Mouse (Mus musculus) CH12.LX (cell line): ENCODE measurements at regions not wholly inside any gene's neighbourhood (a gene's known extent, or its start where the extent isn't known, plus 50 kb on each side); places are given as distances from the start of the nearest gene placed in this dataset.

Experiments
- DNase-seq: peaks from one replicate; pipeline ENCODE4 v3.0.0-alpha.2; 2013; ENCODE audit errors: extremely low read depth
- H3K27ac ChIP-seq: 2 replicates; pipeline ENCODE4 v1.5.1; 2012; ENCODE audit warnings: low read depth, mild to moderate bottlenecking, control low read depth, moderate library complexity; ENCODE audit not compliant: insufficient read depth
- H3K27me3 ChIP-seq: replicated peaks from 2 replicates; pipeline ENCODE3; 2012; ENCODE audit warnings: inconsistent platforms
- H3K36me3 ChIP-seq, 2 experiments: replicated peaks in 1 of 2; 2 replicates each; pipeline versions ENCODE3 to v1.6.1; 2012; ENCODE audit warnings: inconsistent platforms in 1 of 2, low read length in 1 of 2, mild to moderate bottlenecking in 1 of 2, mixed read lengths in 1 of 2, moderate library complexity in 1 of 2; ENCODE audit not compliant: control insufficient read depth in 1 of 2, insufficient read depth in 1 of 2
- H3K4me1 ChIP-seq, 2 experiments: 2 replicates each; pipeline ENCODE4 v1.6.1; 2012; ENCODE audit warnings: inconsistent platforms in 1 of 2, moderate library complexity in 1 of 2; ENCODE audit not compliant: insufficient read depth in 2 of 2, control insufficient read depth in 1 of 2
- H3K4me2 ChIP-seq: 2 replicates; pipeline ENCODE4 v1.6.1; 2012; ENCODE audit warnings: low read depth, mild to moderate bottlenecking, control low read depth; ENCODE audit not compliant: poor library complexity, insufficient read depth, severe bottlenecking
- H3K4me3 ChIP-seq, 3 experiments: fragments of 150-350 bp in 1 of 3; sonication (generic) in 1 of 3; replicated peaks in 1 of 3; 2 replicates each; pipeline versions ENCODE3 to v1.5.1; 2011 to 2012; ENCODE audit warnings: low read depth in 2 of 3, low read length in 2 of 3, mild to moderate bottlenecking in 2 of 3, moderate library complexity in 2 of 3, control low read depth in 1 of 3, improper control_type of control experiment in 1 of 3, inconsistent platforms in 1 of 3, mixed read lengths in 1 of 3; ENCODE audit not compliant: poor library complexity in 1 of 3
- H3K79me2 ChIP-seq: replicated peaks from 2 replicates; pipeline ENCODE4 v1.6.1; 2012; ENCODE audit warnings: mild to moderate bottlenecking, moderate library complexity; ENCODE audit not compliant: control insufficient read depth, poor library complexity, insufficient read depth, severe bottlenecking; ENCODE audit errors: extremely low read depth
- H3K9ac ChIP-seq: 2 replicates; pipeline ENCODE4 v1.6.1; 2012; ENCODE audit warnings: low read depth, mild to moderate bottlenecking, control low read depth, moderate library complexity; ENCODE audit not compliant: insufficient read depth
- H3K9me3 ChIP-seq: replicated peaks from 2 replicates; pipeline ENCODE3; 2012; ENCODE audit warnings: low read length, inconsistent platforms, mixed read lengths
- E2F4 ChIP-seq: IDR thresholded peaks from 2 replicates; pipeline ENCODE4 v1.6.1; 2011; ENCODE audit warnings: low read depth, low read length, improper control_type of control experiment; ENCODE audit not compliant: insufficient replicate concordance
- EP300 ChIP-seq: IDR thresholded peaks from 2 replicates; pipeline ENCODE4 v1.6.1; 2011; ENCODE audit warnings: low read length, improper control_type of control experiment
- ETS1 ChIP-seq: conservative IDR thresholded peaks from 2 replicates; pipeline ENCODE4 v1.6.1; 2012; ENCODE audit warnings: low read depth, mild to moderate bottlenecking, inconsistent platforms, low read length, improper control_type of control experiment, moderate library complexity
- GABPA ChIP-seq: IDR thresholded peaks from 2 replicates; pipeline ENCODE4 v1.6.1; 2012; ENCODE audit warnings: low read depth, low read length, improper control_type of control experiment, inconsistent platforms; ENCODE audit not compliant: insufficient replicate concordance
- JUN ChIP-seq: IDR thresholded peaks from 2 replicates; pipeline ENCODE4 v1.6.1; 2011; ENCODE audit warnings: low read depth, mild to moderate bottlenecking, low read length, improper control_type of control experiment, moderate library complexity; ENCODE audit not compliant: insufficient read depth
- KAT2A ChIP-seq: IDR thresholded peaks from 2 replicates; pipeline ENCODE4 v1.6.1; 2012; ENCODE audit warnings: low read length, improper control_type of control experiment, inconsistent platforms; ENCODE audit not compliant: insufficient replicate concordance
- MAFK ChIP-seq: IDR thresholded peaks from 2 replicates; pipeline ENCODE4 v1.6.1; 2011; ENCODE audit warnings: low read length, improper control_type of control experiment; ENCODE audit not compliant: insufficient replicate concordance
- MAZ ChIP-seq: IDR thresholded peaks from 2 replicates; pipeline ENCODE4 v1.6.1; 2012; ENCODE audit warnings: low read depth, mild to moderate bottlenecking, inconsistent platforms, low read length, improper control_type of control experiment, moderate library complexity
- NRF1 ChIP-seq: IDR thresholded peaks from 2 replicates; pipeline ENCODE4 v1.6.1; 2014; ENCODE audit warnings: low read depth, mild to moderate bottlenecking, inconsistent platforms, low read length, improper control_type of control experiment, moderate library complexity
- POLR2AphosphoS2 ChIP-seq: IDR thresholded peaks from 2 replicates; pipeline ENCODE4 v1.6.1; 2011; ENCODE audit warnings: low read depth, low read length, improper control_type of control experiment
- RAD21 ChIP-seq: IDR thresholded peaks from 2 replicates; pipeline ENCODE4 v1.6.1; 2011; ENCODE audit warnings: low read depth, mild to moderate bottlenecking, low read length, improper control_type of control experiment, moderate library complexity
- TBP ChIP-seq: conservative IDR thresholded peaks from 2 replicates; pipeline ENCODE4 v1.6.1; 2011; ENCODE audit warnings: low read depth, low read length, improper control_type of control experiment
- USF1 ChIP-seq: IDR thresholded peaks from 2 replicates; pipeline ENCODE4 v1.6.1; 2014; ENCODE audit warnings: low read depth, mild to moderate bottlenecking, inconsistent platforms, low read length, improper control_type of control experiment
- ZKSCAN1 ChIP-seq: IDR thresholded peaks from 2 replicates; pipeline ENCODE4 v1.6.1; 2012; ENCODE audit warnings: low read depth, inconsistent platforms, low read length, improper control_type of control experiment, borderline replicate concordance
- ZMIZ1 ChIP-seq: IDR thresholded peaks from 2 replicates; pipeline ENCODE4 v1.6.1; 2012; ENCODE audit warnings: low read depth, mild to moderate bottlenecking, inconsistent platforms, low read length, improper control_type of control experiment
- dilution Hi-C: fragments of 300-500 bp; cut with MboI; formaldehyde crosslinking; loops from 2 replicates; pipeline ENCODE4 v1.14.3; 2020; ENCODE audit warnings: low sequenced_read_pairs; ENCODE audit not compliant: extremely low pct_unique_long_range_greater_than_20kb, extremely low pct_ligation_motif_present
- in situ Hi-C: fragments of 300-500 bp; cut with MboI; formaldehyde crosslinking; loops from 3 replicates; pipeline ENCODE4 v1.14.3; 2019; ENCODE audit warnings: low sequenced_read_pairs, low pct_ligation_motif_present, low pct_unique_long_range_greater_than_20kb, mixed read lengths

DNA sequence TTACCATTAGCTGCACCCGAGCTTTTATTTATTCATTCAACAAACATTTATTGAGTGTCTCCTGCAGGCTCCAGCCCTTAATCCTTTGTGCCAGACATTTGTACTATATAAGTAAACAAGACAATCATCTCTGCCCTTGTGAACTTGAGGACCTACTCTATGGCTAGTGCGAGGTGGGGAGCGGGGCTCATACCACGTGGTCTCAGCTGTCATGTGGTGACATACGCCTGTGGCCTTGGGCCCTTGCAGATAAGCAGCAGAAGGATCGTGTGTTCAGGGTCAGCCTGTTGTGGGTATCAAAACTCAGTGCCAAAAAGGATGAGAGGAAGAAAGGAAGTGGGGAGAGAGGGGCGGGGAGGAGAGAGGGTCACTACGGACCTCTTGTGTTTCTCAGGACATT, 186.8 kb upstream of the Tbx3 start:
- no peak for DNase-seq

DNA sequence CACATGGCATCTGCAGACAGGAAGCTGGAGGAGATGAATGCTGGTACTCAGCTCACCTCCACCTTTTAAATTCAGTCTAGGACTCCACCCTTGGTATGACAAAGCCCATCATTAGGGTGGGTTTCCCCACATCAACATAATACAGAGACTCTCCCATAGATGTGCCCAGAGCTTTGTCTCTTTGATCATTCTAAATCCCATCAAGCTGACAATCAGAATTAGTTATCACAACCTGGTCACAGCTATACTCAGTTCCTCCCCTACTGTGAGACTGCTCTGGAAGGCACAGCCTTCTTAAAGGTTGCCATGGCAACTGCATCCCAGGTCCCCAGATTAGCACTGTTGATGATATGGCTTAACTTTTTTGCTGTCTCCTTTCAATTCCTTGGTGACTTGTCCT, 184.3 kb upstream of the Tbx3 start:
- Histone ChIP-seq H3K9me3 (peaks cover 92% of the 10 kb centered on the region), H3K27ac (no peak overlapping the region), H3K4me1 (no peaks in the 10 kb centered on the region), H3K9ac (no peak overlapping the region), H3K4me2 (no peak overlapping the region), H3K36me3 (no peaks in the 10 kb centered on the region), H3K79me2 (no peaks in the 10 kb centered on the region), H3K4me3 (no peak overlapping the region)
- dilution Hi-C loops = no loop called here
- DNase-seq = no peak
- in situ Hi-C loops = no loop called here
- TF ChIP-seq JUN = no peak
- TF ChIP-seq TBP = no peak
- TF ChIP-seq ZMIZ1 = no peak
- no peak for TF ChIP-seq EP300
- no peak for TF ChIP-seq RAD21
- no peak for TF ChIP-seq POLR2AphosphoS2
- no peak for TF ChIP-seq MAZ
- TF ChIP-seq ZKSCAN1 = no peak
- no peak for TF ChIP-seq MAFK
- TF ChIP-seq USF1 = no peak
- TF ChIP-seq GABPA = no peak
- TF ChIP-seq, all 38 proteins: peak for 0
- H3K27me3 ChIP-seq = no peaks in the 10 kb centered on the region

More for the DNA sequence above, 186.8 kb upstream of the Tbx3 start:
- Histone ChIP-seq H3K9me3 (peaks cover 92% of the 10 kb centered on the region), H3K36me3 (no peaks in the 10 kb centered on the region)
- dilution Hi-C loops = no loop called here
- TF ChIP-seq E2F4 (no peak), KAT2A (no peak), ETS1 (no peak), NRF1 (no peak), ZKSCAN1 (no peak)
- TF ChIP-seq, all 38 proteins: peak for 0
- H3K79me2 ChIP-seq = no peaks in the 10 kb centered on the region
- H3K4me2 ChIP-seq = no peak overlapping the region
- H3K27me3 ChIP-seq = no peaks in the 10 kb centered on the region
- H3K27ac ChIP-seq = no peak overlapping the region
- H3K4me1 ChIP-seq = no peaks in the 10 kb centered on the region
- in situ Hi-C loops = no loop called here
- H3K9ac ChIP-seq = no peak overlapping the region
- no peak overlapping the region for H3K4me3 ChIP-seq
